Mouse (Mus musculus): ENCODE data around the gene Gm10354. TPM values are rescaled to one million over a fixed set of nuclear protein-coding genes. Genes with fewer than 3 reads are reported as not detected.
"Not testable (repeated sequence)": the region's sequence is repeated elsewhere in the genome, so short reads cannot be mapped to it uniquely, and the experiment has no call there.

The Gm10354 gene
- polyA plus RNA-seq, 1 experiment from 2014 or later: not detected

GRCm38 (mm10) chr5:14945524-14945923, 33.2 kb downstream of the Gm10354 start:
- WGBS: 67% methylated on average over 4 of the region's 4 CpGs
- not testable (repeated sequence) for DNase-seq (ENCODE audit: low spot score); H3K4me3 ChIP-seq; H3K27ac ChIP-seq; H3K4me1 ChIP-seq (replicated peaks); H3K36me3 ChIP-seq; H3K27me3 ChIP-seq (ENCODE audit: insufficient read depth, poor library complexity, severe bottlenecking)
- H3K9me3 ChIP-seq: peaks cover 35% of the 10 kb centered on the region

GRCm38 (mm10) chr5:14941043-14941442, 37.7 kb downstream of the Gm10354 start:
- not testable (repeated sequence) for H3K4me1 ChIP-seq (replicated peaks); DNase-seq (ENCODE audit: low spot score)
- WGBS: 88% methylated on average over 1 of the region's 1 CpGs

GRCm38 (mm10) chr5:14938329-14938728, 40.4 kb downstream of the Gm10354 start, which contains the start of gene Speer4e:
Speer4e (minus strand) TSS chr5:14938429.
- not testable (repeated sequence) for H3K27me3 ChIP-seq (ENCODE audit: insufficient read depth, poor library complexity, severe bottlenecking); H3K27ac ChIP-seq; H3K4me1 ChIP-seq (replicated peaks); H3K36me3 ChIP-seq; DNase-seq (ENCODE audit: low spot score); H3K4me3 ChIP-seq
- WGBS: 65% methylated on average over 1 of the region's 1 CpGs
- H3K9me3 ChIP-seq: peaks cover 23% of the 10 kb centered on the region

More at GRCm38 (mm10) chr5:14941043-14941442, 37.7 kb downstream of the Gm10354 start:
- H3K27ac ChIP-seq; H3K27me3 ChIP-seq (ENCODE audit: insufficient read depth, poor library complexity, severe bottlenecking); H3K4me3 ChIP-seq; H3K36me3 ChIP-seq: not testable (repeated sequence)
- peaks cover 32% of the 10 kb centered on the region for H3K9me3 ChIP-seq

GRCm38 (mm10) chr5:14933721-14934120, 45.0 kb downstream of the Gm10354 start:
- peaks cover 15% of the 10 kb centered on the region for H3K9me3 ChIP-seq
- WGBS: 81% methylated on average over 5 of the region's 6 CpGs
- not testable (repeated sequence) for H3K27ac ChIP-seq; H3K4me3 ChIP-seq; H3K36me3 ChIP-seq; H3K4me1 ChIP-seq (replicated peaks); H3K27me3 ChIP-seq (ENCODE audit: insufficient read depth, poor library complexity, severe bottlenecking); DNase-seq (ENCODE audit: low spot score)

GRCm38 (mm10) chr5:14927047-14927446, 51.7 kb downstream of the Gm10354 start:
- not testable (repeated sequence) for H3K27me3 ChIP-seq (ENCODE audit: insufficient read depth, poor library complexity, severe bottlenecking); H3K4me1 ChIP-seq (replicated peaks); H3K4me3 ChIP-seq; H3K36me3 ChIP-seq; H3K9me3 ChIP-seq; H3K27ac ChIP-seq; DNase-seq (ENCODE audit: low spot score)
- whole genome bisulfite sequencing: 28% methylated on average over 4 of the region's 4 CpGs

Other genes starting within 250 kb of the Gm10354 start
- not detected in 2 replicates for gene Gm9758, start 64.0 kb downstream of the Gm10354 start, polyA plus RNA-seq (2016; fragmentation: Nextera tagmentation; extraction: Ambion mirVana)
- not detected in 2 replicates for gene Speer4e, start 40.5 kb downstream of the Gm10354 start, polyA plus RNA-seq (2016; fragmentation: Nextera tagmentation; extraction: Ambion mirVana)
- not detected in 2 replicates for gene Gm17019, start 54.1 kb upstream of the Gm10354 start, polyA plus RNA-seq (2016; fragmentation: Nextera tagmentation; extraction: Ambion mirVana)